Mouse (Mus musculus): ENCODE measurements around the gene Dydc1. TPM values are rescaled to one million over a fixed set of nuclear protein-coding genes. Genes with fewer than 3 reads are reported as not detected.
A peak's percentile ranks its signal among the peaks of the same experiment; 100 is the strongest.

The Dydc1 gene
- total RNA-seq, 2 experiments from 2014 or later: not detected

GRCm38 (mm10) chr14:41102269-41102668, 29.6 kb downstream of the Dydc1 start:
- TF ChIP-seq CTCF (IDR thresholded peaks at IDR 0.05): no peak
- DNase-seq (ENCODE audit: extremely low spot score in 1 of 2, low spot score in 2 of 2): no peak
- intact Hi-C loops (cut with DNase I): no loop called here
- Histone ChIP-seq H3K4me3 (no peak overlapping the region), H3K27ac (no peak overlapping the region)

GRCm38 (mm10) chr14:41104853-41105444, 32.2 kb downstream of the Dydc1 start, which contains the start of gene Mat1a:
Gene Mat1a (plus strand): TSS chr14:41105035.
- no peak within 1 kb of the TSS for H3K4me3 ChIP-seq
- no peak for TF ChIP-seq CTCF (IDR thresholded peaks at IDR 0.05)
- intact Hi-C loops (cut with DNase I): no loop called here
- no peak for DNase-seq (ENCODE audit: extremely low spot score in 1 of 2, low spot score in 2 of 2)
- H3K27ac ChIP-seq: no peak within 1 kb of the TSS

- no peak for TF ChIP-seq CTCF (IDR thresholded peaks at IDR 0.05)
- DNase-seq (ENCODE audit: extremely low spot score in 1 of 2, low spot score in 2 of 2): no peak
- intact Hi-C loops (cut with DNase I): no loop called here
- no peak overlapping the region for H3K27ac ChIP-seq
- no peak overlapping the region for H3K4me3 ChIP-seq
Observed at GRCm38 (mm10) chr14:41111031-41111668, 38.4 kb downstream of the Dydc1 start.

- H3K4me3 ChIP-seq: no peak overlapping the region
- TF ChIP-seq CTCF (IDR thresholded peaks at IDR 0.05): no peak
- intact Hi-C loops (cut with DNase I): no loop called here
- DNase-seq (ENCODE audit: extremely low spot score in 1 of 2, low spot score in 2 of 2): no peak
- no peak overlapping the region for H3K27ac ChIP-seq
Observed at GRCm38 (mm10) chr14:41112944-41113343, 40.2 kb downstream of the Dydc1 start.

GRCm38 (mm10) chr14:41116271-41116670, 43.6 kb downstream of the Dydc1 start:
- intact Hi-C loops (cut with DNase I): no loop called here
- H3K4me3 ChIP-seq: no peak overlapping the region
- no peak overlapping the region for H3K27ac ChIP-seq
- no peak for TF ChIP-seq CTCF (IDR thresholded peaks at IDR 0.05)
- DNase-seq (ENCODE audit: extremely low spot score in 1 of 2, low spot score in 2 of 2): no peak

DNA sequence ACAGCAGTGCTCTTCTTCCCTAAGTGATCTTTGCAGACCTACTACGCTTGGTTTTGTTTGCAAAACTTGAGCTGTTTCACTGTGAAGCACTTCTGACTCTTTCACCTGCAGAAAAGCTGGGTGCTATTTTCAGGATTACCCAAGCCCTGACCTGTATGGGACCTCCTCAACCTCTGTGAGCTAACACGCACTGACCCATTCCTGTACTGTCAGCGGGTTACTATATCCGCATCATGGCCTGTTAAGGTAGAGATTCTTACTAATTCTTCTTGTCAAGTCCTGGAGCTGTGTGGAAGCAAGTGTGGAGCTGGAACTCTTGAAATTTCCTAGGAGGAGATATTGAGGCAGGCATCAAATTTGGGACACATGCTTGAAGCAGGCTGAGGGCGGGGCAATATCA, 52.0 kb downstream of the Dydc1 start:
- no peak overlapping the region for H3K27ac ChIP-seq

DNA sequence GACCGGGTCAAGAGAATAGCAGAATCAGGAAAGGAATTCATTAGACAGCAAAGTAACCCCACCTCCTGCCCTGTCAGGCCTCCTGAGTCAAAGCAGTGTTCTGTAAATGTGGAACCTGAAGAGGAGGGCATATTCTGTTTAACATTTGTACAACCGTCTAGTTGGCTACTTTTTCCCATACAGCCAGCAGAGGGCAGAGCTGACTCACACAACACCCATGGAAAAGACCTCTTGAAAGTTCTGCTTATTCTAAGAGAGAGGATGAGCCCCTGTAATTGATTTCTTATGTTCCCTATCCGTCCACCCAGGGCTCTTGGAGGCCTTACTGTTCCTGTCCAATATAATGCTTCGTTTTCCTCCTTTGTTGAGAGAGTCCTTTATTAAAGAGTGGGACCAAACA, 55.3 kb downstream of the Dydc1 start:
- peak in 1 of 2 experiments; percentile 14 for DNase-seq (ENCODE audit: extremely low spot score in 1 of 2, low spot score in 2 of 2)
- intact Hi-C loops (cut with DNase I): loop anchor here (1.0 kb wide), 1 partner anchor 34 kb away; no protein-coding TSS in a partner anchor

More for the DNA sequence above, 52.0 kb downstream of the Dydc1 start:
- intact Hi-C loops (cut with DNase I): no loop called here
- no peak for DNase-seq (ENCODE audit: extremely low spot score in 1 of 2, low spot score in 2 of 2)
- no peak overlapping the region for H3K4me3 ChIP-seq
- no peak for TF ChIP-seq CTCF (IDR thresholded peaks at IDR 0.05)

GRCm38 (mm10) chr14:41131540-41131939, 58.8 kb downstream of the Dydc1 start, which contains the start of gene Sftpa1:
Gene Sftpa1 (plus strand): TSS chr14:41131782.
- intact Hi-C loops (cut with DNase I): no loop called here
- DNase-seq (ENCODE audit: extremely low spot score in 1 of 2, low spot score in 2 of 2): no peak
- Histone ChIP-seq H3K4me3 (no peak within 1 kb of the TSS), H3K27ac (no peak within 1 kb of the TSS)
- no peak for TF ChIP-seq CTCF (IDR thresholded peaks at IDR 0.05)

More for the DNA sequence above, 55.3 kb downstream of the Dydc1 start:
- no peak overlapping the region for H3K27ac ChIP-seq
- H3K4me3 ChIP-seq: no peak overlapping the region
- peak; percentile 69 for TF ChIP-seq CTCF (IDR thresholded peaks at IDR 0.05)

DNA sequence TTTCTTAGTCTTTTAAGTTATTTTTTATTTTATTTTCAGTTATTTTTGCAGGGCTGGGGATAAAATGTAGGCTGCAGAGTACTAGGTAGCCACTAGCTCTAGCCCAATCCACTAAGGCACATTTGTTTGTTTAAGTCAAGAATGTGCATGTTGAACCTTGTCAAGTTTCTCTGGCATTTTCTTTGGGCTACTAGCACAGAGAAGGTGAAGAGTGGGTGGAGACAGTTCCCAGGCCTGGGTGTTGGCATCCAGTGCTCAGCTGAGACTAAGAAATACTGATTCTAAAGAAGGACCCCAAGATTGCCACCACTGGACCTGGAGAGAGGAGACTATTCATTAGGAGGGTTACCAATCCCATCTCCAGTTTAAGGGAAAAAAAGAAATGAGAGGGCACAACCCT, 64.3 kb downstream of the Dydc1 start:
- TF ChIP-seq CTCF (IDR thresholded peaks at IDR 0.05): no peak
- DNase-seq (ENCODE audit: extremely low spot score in 1 of 2, low spot score in 2 of 2): no peak
- intact Hi-C loops (cut with DNase I): no loop called here

DNA sequence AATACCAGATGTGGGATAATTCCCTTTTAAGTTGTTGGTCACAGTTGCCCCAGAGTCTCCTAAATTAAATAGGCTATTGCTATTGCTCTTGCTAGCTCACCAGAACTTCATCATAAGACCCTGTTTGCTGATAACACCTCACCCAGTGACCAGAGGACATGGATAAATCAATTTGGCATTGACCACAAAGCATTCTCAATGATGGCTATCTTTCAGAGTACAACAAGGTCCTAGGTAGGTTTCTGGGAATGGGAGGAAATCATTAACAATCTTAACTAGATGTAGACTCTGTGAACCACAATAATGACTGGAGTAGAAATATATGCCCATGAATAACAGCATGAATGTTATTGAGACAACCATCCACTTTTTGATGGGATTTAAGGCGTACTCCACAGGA, 68.0 kb downstream of the Dydc1 start:
- H3K4me3 ChIP-seq: no peak overlapping the region
- DNase-seq (ENCODE audit: extremely low spot score in 1 of 2, low spot score in 2 of 2): no peak
- H3K27ac ChIP-seq: no peak overlapping the region
- intact Hi-C loops (cut with DNase I): no loop called here
- no peak for TF ChIP-seq CTCF (IDR thresholded peaks at IDR 0.05)

More for the DNA sequence above, 64.3 kb downstream of the Dydc1 start:
- no peak overlapping the region for H3K27ac ChIP-seq
- H3K4me3 ChIP-seq: no peak overlapping the region

Other genes with a start within 250 kb of the Dydc1 start
- 1 to 10 TPM; 5.8 to 6.7 TPM for gene Sh2d4b, start 179.6 kb upstream of the Dydc1 start, total RNA-seq (2021)
- gene Tspan14, start 106.1 kb upstream of the Dydc1 start, total RNA-seq (2021): 10 to 100 TPM; 50.2 to 52.1 TPM
- 100 to 1,000 TPM; 106 to 123 TPM for gene Fam213a, start 59.1 kb upstream of the Dydc1 start, total RNA-seq (2021)
- 1 to 10 TPM in 1 of 2 experiments, under 1 TPM in 1; 0.75 to 1.2 TPM for gene Dydc2, start 3.7 kb upstream of the Dydc1 start, total RNA-seq (2021)
- not detected for gene Mat1a, start 32.1 kb downstream of the Dydc1 start, total RNA-seq (2021)
- gene Sftpa1, start 58.9 kb downstream of the Dydc1 start, total RNA-seq (2021): not detected
- gene Mbl1, start 78.5 kb downstream of the Dydc1 start, total RNA-seq (2021): not detected
- gene Sftpd, start 112.2 kb downstream of the Dydc1 start, total RNA-seq (2021): not detected
- gene Gm2832, start 205.9 kb downstream of the Dydc1 start, total RNA-seq (2021): under 1 TPM; 0.49 to 0.72 TPM